Mouse (Mus musculus): ENCODE data around the gene Fyn. TPM values are rescaled to one million over a fixed set of nuclear protein-coding genes. Genes with fewer than 3 reads are reported as not detected.

The Fyn gene
- polyA plus RNA-seq, 1 experiment from 2014 or later: 36.0 TPM

- ATAC-seq (replicated peaks; ENCODE audit: low FRiP score, low TSS enrichment, low read depth) (no peak), DNase-seq (ENCODE audit: low spot score) (no peak)
- H3K4me3 ChIP-seq (ENCODE audit: low read depth, low read length): no peak overlapping the region
- H3K36me3 ChIP-seq (ENCODE audit: control insufficient read depth, insufficient read depth, low read length): no peaks in the 10 kb centered on the region
- peaks cover 50% of the 10 kb centered on the region for H3K4me1 ChIP-seq (replicated peaks; ENCODE audit: control insufficient read depth, insufficient read depth, low read length)
- H3K9ac ChIP-seq (ENCODE audit: low read length): no peak overlapping the region
- 81% methylated on average over 4 of the region's 4 CpGs for WGBS
- no peak overlapping the region for H3K27ac ChIP-seq (ENCODE audit: low read depth)
- no peaks in the 10 kb centered on the region for H3K9me3 ChIP-seq (ENCODE audit: control insufficient read depth, low read length)
- H3K4me2 ChIP-seq (ENCODE audit: low read length): no peak overlapping the region
- no peaks in the 10 kb centered on the region for H3K27me3 ChIP-seq (replicated peaks; ENCODE audit: control insufficient read depth, insufficient read depth, low read length)
Observed at GRCm38 (mm10) chr10:39485939-39486338, 117.3 kb downstream of the Fyn start.

GRCm38 (mm10) chr10:39486501-39487450, 118.1 kb downstream of the Fyn start:
- no peaks in the 10 kb centered on the region for H3K9me3 ChIP-seq (ENCODE audit: control insufficient read depth, low read length)
- WGBS: 31% methylated on average over 11 of the region's 11 CpGs

GRCm38 (mm10) chr10:39487740-39488415, 119.2 kb downstream of the Fyn start:
- H3K9ac ChIP-seq (ENCODE audit: low read length): no peak overlapping the region
- no peak for ATAC-seq (replicated peaks; ENCODE audit: low FRiP score, low TSS enrichment, low read depth)
- peaks cover 50% of the 10 kb centered on the region for H3K4me1 ChIP-seq (replicated peaks; ENCODE audit: control insufficient read depth, insufficient read depth, low read length)
- no peak overlapping the region; the same call in 1 of the 2 replicates for H3K27ac ChIP-seq (ENCODE audit: low read depth)
- H3K9me3 ChIP-seq (ENCODE audit: control insufficient read depth, low read length): no peaks in the 10 kb centered on the region
- no peaks in the 10 kb centered on the region for H3K27me3 ChIP-seq (replicated peaks; ENCODE audit: control insufficient read depth, insufficient read depth, low read length)
- no peak overlapping the region for H3K4me3 ChIP-seq (ENCODE audit: low read depth, low read length)
- 72% methylated on average over 14 of the region's 14 CpGs for WGBS
- H3K36me3 ChIP-seq (ENCODE audit: control insufficient read depth, insufficient read depth, low read length): no peaks in the 10 kb centered on the region
- no peak for DNase-seq (ENCODE audit: low spot score)
- H3K4me2 ChIP-seq (ENCODE audit: low read length): no peak overlapping the region

More at GRCm38 (mm10) chr10:39486501-39487450, 118.1 kb downstream of the Fyn start:
- ATAC-seq (replicated peaks; ENCODE audit: low FRiP score, low TSS enrichment, low read depth) (no peak), DNase-seq (ENCODE audit: low spot score) (no peak)
- H3K36me3 ChIP-seq (ENCODE audit: control insufficient read depth, insufficient read depth, low read length): no peaks in the 10 kb centered on the region
- H3K4me3 ChIP-seq (ENCODE audit: low read depth, low read length): no peak overlapping the region
- peaks cover 50% of the 10 kb centered on the region for H3K4me1 ChIP-seq (replicated peaks; ENCODE audit: control insufficient read depth, insufficient read depth, low read length)
- H3K4me2 ChIP-seq (ENCODE audit: low read length): no peak overlapping the region
- no peaks in the 10 kb centered on the region for H3K27me3 ChIP-seq (replicated peaks; ENCODE audit: control insufficient read depth, insufficient read depth, low read length)
- 0 out of 2 replicates have a peak overlapping the region, but pooled peaks have one; percentile 14 for H3K27ac ChIP-seq (ENCODE audit: low read depth)
- no peak overlapping the region for H3K9ac ChIP-seq (ENCODE audit: low read length)

- WGBS: 59% methylated on average over 3 of the region's 3 CpGs
- DNase-seq (ENCODE audit: low spot score) (no peak), ATAC-seq (replicated peaks; ENCODE audit: low FRiP score, low TSS enrichment, low read depth) (no peak)
- H3K4me1 ChIP-seq (replicated peaks; ENCODE audit: control insufficient read depth, insufficient read depth, low read length): peaks cover 50% of the 10 kb centered on the region
- H3K36me3 ChIP-seq (ENCODE audit: control insufficient read depth, insufficient read depth, low read length): no peaks in the 10 kb centered on the region
- H3K9ac ChIP-seq (ENCODE audit: low read length): no peak overlapping the region
- no peaks in the 10 kb centered on the region for H3K27me3 ChIP-seq (replicated peaks; ENCODE audit: control insufficient read depth, insufficient read depth, low read length)
- H3K4me3 ChIP-seq (ENCODE audit: low read depth, low read length): no peak overlapping the region
- no peak overlapping the region for H3K4me2 ChIP-seq (ENCODE audit: low read length)
- no peak overlapping the region for H3K27ac ChIP-seq (ENCODE audit: low read depth)
- H3K9me3 ChIP-seq (ENCODE audit: control insufficient read depth, low read length): no peaks in the 10 kb centered on the region
Observed at GRCm38 (mm10) chr10:39488542-39488941, 119.9 kb downstream of the Fyn start.

- Histone ChIP-seq H3K36me3 (ENCODE audit: control insufficient read depth, insufficient read depth, low read length) (no peaks in the 10 kb centered on the region), H3K4me3 (ENCODE audit: low read depth, low read length) (no peak overlapping the region), H3K4me1 (replicated peaks; ENCODE audit: control insufficient read depth, insufficient read depth, low read length) (peaks cover 50% of the 10 kb centered on the region), H3K27ac (ENCODE audit: low read depth) (no peak overlapping the region), H3K4me2 (ENCODE audit: low read length) (no peak overlapping the region), H3K27me3 (replicated peaks; ENCODE audit: control insufficient read depth, insufficient read depth, low read length) (no peaks in the 10 kb centered on the region), H3K9ac (ENCODE audit: low read length) (no peak overlapping the region), H3K9me3 (ENCODE audit: control insufficient read depth, low read length) (no peaks in the 10 kb centered on the region)
- no peak for ATAC-seq (replicated peaks; ENCODE audit: low FRiP score, low TSS enrichment, low read depth)
- DNase-seq (ENCODE audit: low spot score): no peak
- WGBS: 60% methylated on average over 3 of the region's 3 CpGs
Observed at GRCm38 (mm10) chr10:39488956-39489355, 120.3 kb downstream of the Fyn start.

- no peak overlapping the region for H3K9ac ChIP-seq (ENCODE audit: low read length)
- H3K4me3 ChIP-seq (ENCODE audit: low read depth, low read length): no peak overlapping the region
- DNase-seq (ENCODE audit: low spot score) (no peak), ATAC-seq (replicated peaks; ENCODE audit: low FRiP score, low TSS enrichment, low read depth) (no peak)
- H3K36me3 ChIP-seq (ENCODE audit: control insufficient read depth, insufficient read depth, low read length): no peaks in the 10 kb centered on the region
- no peaks in the 10 kb centered on the region for H3K27me3 ChIP-seq (replicated peaks; ENCODE audit: control insufficient read depth, insufficient read depth, low read length)
- WGBS: 58% methylated on average over 9 of the region's 9 CpGs
- peaks cover 36% of the 10 kb centered on the region for H3K4me1 ChIP-seq (replicated peaks; ENCODE audit: control insufficient read depth, insufficient read depth, low read length)
- H3K4me2 ChIP-seq (ENCODE audit: low read length): no peak overlapping the region
- no peak overlapping the region for H3K27ac ChIP-seq (ENCODE audit: low read depth)
- H3K9me3 ChIP-seq (ENCODE audit: control insufficient read depth, low read length): no peaks in the 10 kb centered on the region
Observed at GRCm38 (mm10) chr10:39490349-39491121, 121.9 kb downstream of the Fyn start.

GRCm38 (mm10) chr10:39492146-39492545, 123.5 kb downstream of the Fyn start:
- peaks cover 19% of the 10 kb centered on the region for H3K4me1 ChIP-seq (replicated peaks; ENCODE audit: control insufficient read depth, insufficient read depth, low read length)
- no peak overlapping the region for H3K4me2 ChIP-seq (ENCODE audit: low read length)
- no peak overlapping the region for H3K4me3 ChIP-seq (ENCODE audit: low read depth, low read length)
- ATAC-seq (replicated peaks; ENCODE audit: low FRiP score, low TSS enrichment, low read depth) (no peak), DNase-seq (ENCODE audit: low spot score) (no peak)
- H3K36me3 ChIP-seq (ENCODE audit: control insufficient read depth, insufficient read depth, low read length): no peaks in the 10 kb centered on the region
- H3K27me3 ChIP-seq (replicated peaks; ENCODE audit: control insufficient read depth, insufficient read depth, low read length): no peaks in the 10 kb centered on the region
- WGBS: 85% methylated on average over 6 of the region's 6 CpGs
- H3K9me3 ChIP-seq (ENCODE audit: control insufficient read depth, low read length): no peaks in the 10 kb centered on the region
- H3K27ac ChIP-seq (ENCODE audit: low read depth): no peak overlapping the region
- H3K9ac ChIP-seq (ENCODE audit: low read length): no peak overlapping the region

- H3K27ac ChIP-seq (ENCODE audit: low read depth): no peak overlapping the region
- peaks cover 12% of the 10 kb centered on the region for H3K4me1 ChIP-seq (replicated peaks; ENCODE audit: control insufficient read depth, insufficient read depth, low read length)
- H3K9ac ChIP-seq (ENCODE audit: low read length): no peak overlapping the region
- H3K9me3 ChIP-seq (ENCODE audit: control insufficient read depth, low read length): no peaks in the 10 kb centered on the region
- DNase-seq (ENCODE audit: low spot score) (no peak), ATAC-seq (replicated peaks; ENCODE audit: low FRiP score, low TSS enrichment, low read depth) (no peak)
- H3K4me2 ChIP-seq (ENCODE audit: low read length): no peak overlapping the region
- no peaks in the 10 kb centered on the region for H3K36me3 ChIP-seq (ENCODE audit: control insufficient read depth, insufficient read depth, low read length)
- H3K27me3 ChIP-seq (replicated peaks; ENCODE audit: control insufficient read depth, insufficient read depth, low read length): no peaks in the 10 kb centered on the region
- WGBS: 89% methylated on average over 3 of the region's 3 CpGs
- H3K4me3 ChIP-seq (ENCODE audit: low read depth, low read length): no peak overlapping the region
Observed at GRCm38 (mm10) chr10:39493007-39493406, 124.4 kb downstream of the Fyn start.

Measured in intestine, embryonic 14.5 days (tissue).